Mouse (Mus musculus): ENCODE results near the gene Prg2. TPM values are rescaled to one million over a fixed set of nuclear protein-coding genes. Genes with fewer than 3 reads are reported as not detected.

The Prg2 gene
- total RNA-seq (2023), result 3.1 TPM

DNA sequence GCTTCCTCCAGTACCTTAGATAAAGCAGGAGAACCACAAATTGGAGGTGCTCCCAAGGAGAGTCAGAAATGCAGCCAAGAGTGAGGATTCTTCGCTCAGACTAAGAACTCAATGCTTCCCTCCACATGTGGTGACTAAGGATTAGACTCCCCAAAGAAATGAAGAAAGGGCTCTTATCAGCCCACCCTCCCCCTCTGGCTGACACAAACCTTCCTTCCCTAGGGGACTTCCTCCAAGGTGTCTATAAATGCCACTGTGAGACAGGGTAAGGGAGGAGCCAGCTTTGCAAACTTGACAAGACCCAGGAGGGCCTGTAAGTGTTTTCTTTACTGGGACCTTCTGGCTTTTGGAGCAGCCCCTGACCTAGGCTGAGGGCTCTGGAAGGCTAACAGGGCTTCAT is at the start of gene Prg2:
Gene Prg2 (plus strand): TSS at position 274 of the 400 bp plus-strand sequence.

DNA sequence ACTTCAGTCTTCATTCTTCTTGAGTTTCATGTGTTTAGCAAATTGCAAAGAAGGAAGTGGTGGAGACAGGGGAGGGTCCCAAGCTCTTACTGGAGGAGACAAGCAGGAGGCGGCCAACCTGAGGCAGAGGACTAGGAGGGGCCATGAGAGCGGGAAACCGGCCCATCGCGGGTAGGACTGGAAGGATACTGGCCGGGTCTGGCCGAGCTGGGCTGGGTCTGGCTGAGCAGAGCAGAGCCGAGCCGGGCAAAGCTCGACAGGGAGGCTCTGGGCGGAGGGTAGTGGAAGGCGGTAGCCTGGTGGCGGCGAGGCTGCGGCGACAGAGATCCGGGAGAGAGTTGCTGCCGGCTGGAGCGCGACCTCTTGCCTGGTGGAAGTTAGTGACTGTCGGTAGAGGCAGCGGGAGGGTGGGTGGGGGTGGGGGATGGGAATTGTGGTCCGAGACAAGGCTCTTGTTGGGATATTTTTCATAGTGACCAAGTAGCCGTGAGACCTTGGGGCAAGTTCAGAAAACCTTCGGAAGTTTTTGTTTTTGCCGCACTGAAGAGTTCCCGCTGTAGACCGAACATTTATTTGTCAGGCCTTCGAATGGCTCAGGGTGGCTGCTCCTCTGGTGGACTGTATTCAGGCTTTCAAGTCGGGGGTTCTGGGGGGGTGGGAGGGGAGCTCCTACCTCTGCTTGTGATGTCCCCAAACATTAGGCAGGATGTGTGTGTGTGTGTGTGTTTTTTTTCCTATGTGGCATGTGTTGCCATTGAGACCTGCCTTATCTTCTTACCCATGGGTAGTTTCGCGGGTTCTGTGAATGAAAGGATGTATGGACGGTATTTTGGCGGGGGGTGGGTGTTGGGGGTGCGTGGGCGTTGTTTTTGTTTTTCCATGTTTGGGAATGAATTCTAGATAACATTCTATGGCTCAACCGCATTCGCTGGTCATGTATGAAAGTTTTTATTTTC is 43.5 kb upstream of the Prg2 start, which contains the start of gene Slc43a3:
Gene Slc43a3 (plus strand): TSS at position 106 of the 956 bp plus-strand sequence.

DNA sequence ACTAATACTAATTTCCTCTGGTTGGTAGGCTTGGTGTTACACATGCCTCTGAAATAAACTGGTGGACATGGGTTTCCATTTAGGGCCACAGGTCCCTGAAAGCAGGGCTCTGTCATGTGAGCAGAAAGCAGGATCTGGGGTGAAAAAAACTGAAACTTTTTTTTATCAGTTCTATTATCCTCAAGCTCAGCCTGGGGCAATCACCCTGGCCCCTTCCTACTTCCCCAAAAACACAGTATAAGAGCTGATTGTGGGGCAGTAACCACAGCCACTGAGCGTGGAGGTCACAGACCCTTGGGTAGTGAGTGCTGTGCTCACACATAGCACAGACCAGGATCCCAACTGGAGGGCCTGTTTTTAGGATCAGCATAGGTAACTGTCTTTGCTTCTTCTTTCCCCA is 7.7 kb downstream of the Prg2 start, which contains the start of gene Prg3:
Gene Prg3 (plus strand): TSS at position 286 of the 400 bp plus-strand sequence.

Other genes starting within 250 kb of the Prg2 start
- 1.9 TPM for gene Ypel4, start 246.4 kb upstream of the Prg2 start, total RNA-seq (2023)
- gene Gm19426, start 236.8 kb upstream of the Prg2 start, total RNA-seq (2023), result not detected
- not detected for gene Serping1, start 205.0 kb upstream of the Prg2 start, total RNA-seq (2023)
- gene Ube2l6, start 181.6 kb upstream of the Prg2 start, total RNA-seq (2023), result 13.1 TPM
- not detected for gene Smtnl1, start 157.8 kb upstream of the Prg2 start, total RNA-seq (2023)
- 9.4 TPM for gene Timm10, start 153.5 kb upstream of the Prg2 start, total RNA-seq (2023)
- gene Slc43a1, start 141.6 kb upstream of the Prg2 start, total RNA-seq (2023), result 1.4 TPM
- gene Rtn4rl2, start 93.8 kb upstream of the Prg2 start, total RNA-seq (2023), result not detected
- 2.4 TPM for gene Slc43a3, start 43.9 kb upstream of the Prg2 start, total RNA-seq (2023)
- gene Prg3, start 7.8 kb downstream of the Prg2 start, total RNA-seq (2023), result not detected
- 161 TPM for gene Ssrp1, start 56.8 kb downstream of the Prg2 start, total RNA-seq (2023)
- 0.88 TPM for gene P2rx3, start 57.0 kb downstream of the Prg2 start, total RNA-seq (2023)
- gene Tnks1bp1, start 67.6 kb downstream of the Prg2 start, total RNA-seq (2023), result 29.9 TPM
- gene Aplnr, start 155.8 kb downstream of the Prg2 start, total RNA-seq (2023), result not detected
- gene Lrrc55, start 216.7 kb downstream of the Prg2 start, total RNA-seq (2023), result not detected